Mouse (Mus musculus) bone marrow macrophage, adult 2 months (primary cell): ENCODE results near the gene Fam118b. TPM values are rescaled to one million over a fixed set of nuclear protein-coding genes. Genes with fewer than 3 reads are reported as not detected.
A peak's percentile ranks its signal among the peaks of the same experiment; 100 is the strongest.

Experiments
- H3K27ac ChIP-seq: 2 replicates; pipeline ENCODE4 v1.5.1; 2012; ENCODE audit warnings: low read depth, low read length; ENCODE audit not compliant: insufficient read depth
- H3K4me1 ChIP-seq: 2 replicates; pipeline ENCODE4 v1.6.1; 2012; ENCODE audit warnings: low read length; ENCODE audit not compliant: control insufficient read depth, insufficient read depth
- H3K4me3 ChIP-seq: 2 replicates; pipeline ENCODE4 v1.5.1; 2012; ENCODE audit warnings: mild to moderate bottlenecking, low read length, moderate library complexity; ENCODE audit not compliant: insufficient read depth
- CTCF ChIP-seq: IDR thresholded peaks from 2 replicates; pipeline ENCODE4 v1.5.1; 2012; ENCODE audit warnings: low read depth, mild to moderate bottlenecking, low read length, moderate library complexity
- POLR2A ChIP-seq: IDR thresholded peaks from 2 replicates; pipeline ENCODE4 v1.6.1; 2012; ENCODE audit warnings: mild to moderate bottlenecking, low read depth, low read length, borderline replicate concordance
- polyA plus RNA-seq: library from polyadenylated mRNA; stranded (reverse); fragments of >200 nt; gene quantifications from 2 replicates; pipeline ENCODE4 v1.2.4, GENCODE M21; 2012; ENCODE audit not compliant: missing spikeins, insufficient read depth, insufficient read length

Gene Fam118b
- polyA plus RNA-seq, 1 experiment, result 42.1 TPM

- TF ChIP-seq CTCF (no peak), POLR2A (no peak)
- no peaks in the 10 kb centered on the region for H3K4me1 ChIP-seq
- H3K4me3 ChIP-seq, result no peak overlapping the region
- H3K27ac ChIP-seq, result no peak overlapping the region
These were observed 23.3 kb upstream of the Fam118b start for GRCm38 (mm10) chr9:35290916-35291315.

DNA sequence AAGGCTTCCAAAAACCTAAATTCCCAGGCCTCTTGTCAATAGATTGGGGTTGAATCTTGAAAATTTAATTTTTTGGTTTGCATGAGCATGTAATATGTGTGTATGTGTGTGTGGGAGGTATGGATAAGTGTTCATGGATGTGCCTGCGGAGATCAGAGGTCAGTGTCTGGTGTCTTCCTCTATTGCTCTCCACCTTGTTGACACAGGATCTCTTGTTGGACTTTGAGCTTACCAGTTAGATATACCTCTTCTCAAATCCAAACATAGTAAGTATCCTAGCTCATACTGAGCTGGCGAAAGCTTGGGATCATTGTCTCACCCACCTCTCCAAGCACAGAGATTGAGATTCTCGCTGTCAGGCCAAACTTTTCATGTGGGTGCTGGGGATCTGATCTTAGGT lies 22.8 kb upstream of the Fam118b start:
- TF ChIP-seq POLR2A (no peak), CTCF (no peak)
- Histone ChIP-seq H3K4me3 (no peak overlapping the region), H3K27ac (no peak overlapping the region), H3K4me1 (no peaks in the 10 kb centered on the region)

GRCm38 (mm10) chr9:35289992-35290391 lies 22.4 kb upstream of the Fam118b start:
- no peak overlapping the region for H3K4me3 ChIP-seq

DNA sequence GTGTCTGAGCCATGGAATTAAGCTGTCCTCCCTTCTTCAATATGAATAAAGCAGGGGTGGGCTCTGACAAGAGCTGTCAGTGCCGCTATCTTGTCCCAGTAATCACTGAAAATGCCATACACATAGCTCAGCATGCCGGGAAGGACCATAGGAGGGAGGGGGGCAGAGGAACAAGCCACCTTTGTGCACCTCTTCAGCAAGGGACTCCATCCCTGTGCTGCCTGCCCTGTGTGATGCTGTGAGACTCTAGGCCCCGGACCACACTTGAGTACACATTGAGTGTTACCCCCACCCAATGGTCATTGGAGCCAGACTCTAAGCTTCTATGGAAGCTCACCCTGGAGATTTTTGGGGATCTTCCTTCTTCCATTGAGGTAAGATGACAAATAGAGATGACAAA lies 18.7 kb upstream of the Fam118b start:
- TF ChIP-seq CTCF (no peak), POLR2A (no peak)
- Histone ChIP-seq H3K4me3 (no peak overlapping the region), H3K27ac (no peak overlapping the region), H3K4me1 (no peaks in the 10 kb centered on the region)

More at GRCm38 (mm10) chr9:35289992-35290391, 22.4 kb upstream of the Fam118b start:
- Histone ChIP-seq H3K27ac (no peak overlapping the region), H3K4me1 (no peaks in the 10 kb centered on the region)
- no peak for TF ChIP-seq POLR2A
- TF ChIP-seq CTCF, result no peak

DNA sequence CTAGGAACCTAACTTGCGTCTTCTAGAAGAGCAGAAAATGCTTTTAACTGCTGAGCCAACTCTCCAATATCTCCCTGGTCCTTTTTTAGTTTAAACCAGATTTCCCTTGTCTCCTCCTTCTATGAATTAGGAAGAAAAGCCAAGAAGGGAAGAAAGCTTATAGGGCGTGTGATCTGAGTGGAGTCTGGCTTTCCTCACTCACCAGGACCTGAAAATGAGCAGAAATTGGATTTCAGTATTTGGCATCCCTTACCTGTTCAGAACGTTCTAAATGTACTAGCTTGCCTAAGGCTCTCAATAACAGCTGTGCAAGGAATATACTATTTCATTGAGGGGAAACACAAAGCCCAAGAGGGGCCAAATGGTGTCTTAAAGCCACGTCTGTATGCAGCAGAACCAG lies 16.7 kb upstream of the Fam118b start:
- Histone ChIP-seq H3K4me1 (no peaks in the 10 kb centered on the region), H3K27ac (no peak overlapping the region), H3K4me3 (no peak overlapping the region)
- TF ChIP-seq POLR2A (no peak), CTCF (no peak)

DNA sequence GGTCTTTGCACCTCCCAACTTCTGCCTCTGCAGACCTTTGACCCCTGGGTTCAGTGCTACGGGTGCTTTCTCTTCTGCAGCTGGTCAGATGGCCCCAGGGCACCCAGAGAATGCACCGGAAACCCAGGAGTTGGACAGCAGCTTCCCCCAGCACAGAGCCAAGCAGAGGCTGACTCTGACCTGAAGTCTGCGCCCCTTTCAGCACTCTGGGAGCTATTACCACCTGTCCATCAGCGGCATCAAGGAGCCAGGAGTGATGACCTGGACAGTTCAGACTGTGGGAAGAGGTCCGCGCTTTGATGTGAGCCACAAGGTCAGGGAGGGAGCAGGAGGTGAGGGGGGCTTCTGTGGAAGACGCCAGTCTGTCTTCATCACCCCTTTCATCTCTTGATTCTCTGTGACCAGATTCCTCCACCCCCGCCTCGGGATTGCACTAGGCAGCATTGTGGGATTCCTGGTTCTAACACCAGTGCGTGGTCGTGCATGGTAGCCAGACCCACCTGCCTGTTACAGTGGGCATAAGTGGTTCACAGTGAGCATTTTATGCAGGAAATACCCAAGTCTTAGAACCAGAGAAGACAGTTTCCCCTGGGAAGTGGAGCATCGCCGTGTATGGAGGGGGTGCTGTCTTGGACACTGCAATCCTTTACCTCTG lies 15.9 kb upstream of the Fam118b start:
- TF ChIP-seq CTCF (no peak), POLR2A (no peak)

DNA sequence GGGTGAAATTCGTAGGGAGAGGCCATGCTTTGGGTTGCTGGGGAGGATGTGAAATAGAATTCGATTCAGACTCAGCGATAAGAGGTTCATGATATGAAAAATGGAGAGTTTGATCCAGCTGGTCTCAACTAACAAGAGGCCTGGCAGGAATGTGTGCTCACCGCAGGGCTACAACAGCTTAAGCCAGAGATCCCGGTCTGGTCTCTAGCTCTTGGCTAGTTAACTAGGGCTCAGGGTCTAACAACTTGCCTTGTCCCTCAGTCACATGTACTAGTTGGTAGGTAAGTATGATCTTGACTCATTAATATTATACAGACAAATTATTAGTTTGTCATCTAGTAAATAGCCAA lies 15.2 kb upstream of the Fam118b start:
- Histone ChIP-seq H3K4me1 (peaks cover 10% of the 10 kb centered on the region), H3K27ac (no peak overlapping the region), H3K4me3 (no peak overlapping the region)
- no peak for TF ChIP-seq CTCF
- TF ChIP-seq POLR2A, result no peak

More for the DNA sequence above, 15.9 kb upstream of the Fam118b start:
- Histone ChIP-seq H3K4me1 (peaks cover 7% of the 10 kb centered on the region), H3K4me3 (no peak overlapping the region), H3K27ac (no peak overlapping the region)

DNA sequence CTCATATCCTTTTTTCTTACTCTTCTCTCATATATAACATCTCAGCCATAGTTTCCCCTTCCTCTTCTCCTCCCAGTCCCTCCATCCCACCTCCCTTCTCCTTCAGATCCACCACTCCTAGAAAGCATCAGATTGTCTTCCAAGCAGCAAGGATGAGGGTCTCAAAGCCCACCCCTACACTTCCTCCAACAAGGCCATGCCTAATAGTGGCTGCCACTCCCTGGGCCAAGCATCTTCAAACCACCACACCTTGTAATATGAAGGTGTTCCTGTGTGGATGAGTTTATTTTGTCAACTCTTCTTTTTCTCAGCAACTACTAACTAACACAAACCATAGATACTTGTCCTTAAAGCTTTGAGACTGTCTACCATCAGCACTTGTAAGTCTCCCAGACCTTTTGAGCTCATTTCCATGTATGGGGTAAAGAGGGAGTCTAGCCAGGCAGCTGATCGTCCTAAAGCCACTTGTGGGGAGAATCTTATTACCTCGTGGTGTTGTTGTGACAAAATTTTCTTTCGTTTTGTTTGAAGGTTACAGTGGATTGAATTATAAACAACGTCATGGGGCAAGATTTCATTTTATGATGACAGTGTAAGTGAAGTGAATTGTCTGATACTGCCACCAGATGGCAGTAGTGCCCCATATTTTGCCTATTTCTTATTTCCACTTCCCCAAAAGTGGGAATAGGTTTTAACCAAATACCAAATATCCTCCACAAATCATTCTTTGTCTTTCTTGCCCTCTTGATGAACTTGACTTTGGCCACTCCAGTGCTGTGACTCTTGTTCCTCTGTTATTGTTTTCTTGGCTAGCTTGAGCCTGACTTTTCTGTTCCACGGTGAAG lies 14.6 kb upstream of the Fam118b start:
- no peak for TF ChIP-seq CTCF
- TF ChIP-seq POLR2A, result no peak

GRCm38 (mm10) chr9:35278451-35278850 lies 10.8 kb upstream of the Fam118b start:
- TF ChIP-seq CTCF (no peak), POLR2A (no peak)
- peak overlapping the region; percentile 19 for H3K27ac ChIP-seq
- peaks cover 18% of the 10 kb centered on the region for H3K4me1 ChIP-seq
- no peak overlapping the region for H3K4me3 ChIP-seq

More for the DNA sequence above, 14.6 kb upstream of the Fam118b start:
- Histone ChIP-seq H3K4me3 (no peak overlapping the region), H3K4me1 (peaks cover 16% of the 10 kb centered on the region), H3K27ac (no peak overlapping the region)

DNA sequence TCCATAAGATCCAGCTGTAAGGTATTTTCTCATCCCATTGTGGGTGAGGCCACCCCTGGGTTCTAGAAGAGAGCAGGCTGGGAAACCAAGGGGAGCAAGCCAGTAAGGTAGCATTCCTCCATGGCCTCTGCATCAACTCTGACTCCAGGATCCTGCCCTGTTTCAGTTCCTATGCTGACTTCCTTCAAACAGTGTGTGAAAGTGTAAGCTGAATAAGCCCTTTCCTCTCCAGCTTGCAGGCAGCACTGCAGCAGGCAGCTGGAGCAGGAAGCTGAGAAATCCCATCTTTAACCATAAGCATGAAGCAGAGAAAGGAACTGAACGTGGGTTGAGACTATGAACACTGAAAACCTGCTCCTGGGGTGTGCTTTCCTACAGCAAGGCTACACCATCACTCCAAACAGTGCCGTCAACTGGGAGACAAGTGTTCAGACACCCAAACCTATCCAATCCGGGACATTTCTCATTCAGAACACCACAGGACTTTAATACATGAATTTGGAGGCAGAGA lies 10.3 kb upstream of the Fam118b start:
- Histone ChIP-seq H3K4me3 (no peak overlapping the region), H3K27ac (peak overlapping the region; percentile 72), H3K4me1 (peaks cover 18% of the 10 kb centered on the region)
- TF ChIP-seq CTCF (no peak), POLR2A (no peak)
